Mouse (Mus musculus): ENCODE measurements around the gene Kif13a. TPM values are rescaled to one million over a fixed set of nuclear protein-coding genes. Genes with fewer than 3 reads are reported as not detected.

Gene Kif13a
- total RNA-seq, 2 experiments from 2014 or later, result 20.9 to 21.7 TPM

- no peak for DNase-seq (ENCODE audit: low spot score in 2 of 2)
- Histone ChIP-seq H3K27ac (no peak overlapping the region), H3K4me3 (no peak overlapping the region)
- TF ChIP-seq CTCF (conservative IDR thresholded peaks at IDR 0.05), result no peak
These were observed 66.4 kb downstream of the Kif13a start for GRCm38 (mm10) chr13:46863169-46863748.

- DNase-seq (ENCODE audit: low spot score in 2 of 2), result no peak
- no peak overlapping the region for H3K27ac ChIP-seq
- no peak overlapping the region for H3K4me3 ChIP-seq
- TF ChIP-seq CTCF (conservative IDR thresholded peaks at IDR 0.05), result no peak
These were observed 69.8 kb downstream of the Kif13a start for GRCm38 (mm10) chr13:46859876-46860275.

- no peak for TF ChIP-seq CTCF (conservative IDR thresholded peaks at IDR 0.05)
- no peak for DNase-seq (ENCODE audit: low spot score in 2 of 2)
- no peak overlapping the region for H3K27ac ChIP-seq
- no peak overlapping the region for H3K4me3 ChIP-seq
These were observed 70.5 kb downstream of the Kif13a start for GRCm38 (mm10) chr13:46859173-46859572.

- Histone ChIP-seq H3K4me3 (no peak overlapping the region), H3K27ac (no peak overlapping the region)
- DNase-seq (ENCODE audit: low spot score in 2 of 2), result no peak
- no peak for TF ChIP-seq CTCF (conservative IDR thresholded peaks at IDR 0.05)
These were observed 70.9 kb downstream of the Kif13a start for GRCm38 (mm10) chr13:46858835-46859152.

- no peak for DNase-seq (ENCODE audit: low spot score in 2 of 2)
- no peak for TF ChIP-seq CTCF (conservative IDR thresholded peaks at IDR 0.05)
- no peak overlapping the region for H3K27ac ChIP-seq
- H3K4me3 ChIP-seq, result no peak overlapping the region
These were observed 71.4 kb downstream of the Kif13a start for GRCm38 (mm10) chr13:46858143-46858834.

- H3K4me3 ChIP-seq, result no peak overlapping the region
- no peak for DNase-seq (ENCODE audit: low spot score in 2 of 2)
- no peak overlapping the region for H3K27ac ChIP-seq
- no peak for TF ChIP-seq CTCF (conservative IDR thresholded peaks at IDR 0.05)
These were observed 75.2 kb downstream of the Kif13a start for GRCm38 (mm10) chr13:46854456-46854855.

- no peak overlapping the region for H3K27ac ChIP-seq
- no peak overlapping the region for H3K4me3 ChIP-seq
- peak; percentile 57 for TF ChIP-seq CTCF (conservative IDR thresholded peaks at IDR 0.05)
- no peak for DNase-seq (ENCODE audit: low spot score in 2 of 2)
These were observed 77.2 kb downstream of the Kif13a start for GRCm38 (mm10) chr13:46852470-46852869.

GRCm38 (mm10) chr13:46845456-46845855 lies 84.2 kb downstream of the Kif13a start:
- no peak for DNase-seq (ENCODE audit: low spot score in 2 of 2)
- H3K27ac ChIP-seq, result no peak overlapping the region
- no peak for TF ChIP-seq CTCF (conservative IDR thresholded peaks at IDR 0.05)

GRCm38 (mm10) chr13:46844561-46845235 lies 85.0 kb downstream of the Kif13a start:
- no peak for DNase-seq (ENCODE audit: low spot score in 2 of 2)
- 0 out of 2 replicates have a peak overlapping the region, but pooled peaks have one; percentile 53 for H3K27ac ChIP-seq
- H3K4me3 ChIP-seq, result no peak overlapping the region
- TF ChIP-seq CTCF (conservative IDR thresholded peaks at IDR 0.05), result no peak

More at GRCm38 (mm10) chr13:46845456-46845855, 84.2 kb downstream of the Kif13a start:
- no peak overlapping the region for H3K4me3 ChIP-seq

GRCm38 (mm10) chr13:46843646-46844045 lies 86.0 kb downstream of the Kif13a start:
- no peak for DNase-seq (ENCODE audit: low spot score in 2 of 2)
- TF ChIP-seq CTCF (conservative IDR thresholded peaks at IDR 0.05), result no peak
- H3K27ac ChIP-seq, result no peak overlapping the region
- no peak overlapping the region for H3K4me3 ChIP-seq

- no peak overlapping the region; the same call in 1 of the 2 replicates for H3K27ac ChIP-seq
These were observed 87.5 kb downstream of the Kif13a start for GRCm38 (mm10) chr13:46842185-46842584.

GRCm38 (mm10) chr13:46841668-46842067 lies 88.0 kb downstream of the Kif13a start:
- TF ChIP-seq CTCF (conservative IDR thresholded peaks at IDR 0.05), result no peak
- H3K4me3 ChIP-seq, result no peak overlapping the region
- H3K27ac ChIP-seq, result no peak overlapping the region; the same call in 1 of the 2 replicates
- DNase-seq (ENCODE audit: low spot score in 2 of 2), result no peak

More at GRCm38 (mm10) chr13:46842185-46842584, 87.5 kb downstream of the Kif13a start:
- no peak for TF ChIP-seq CTCF (conservative IDR thresholded peaks at IDR 0.05)
- no peak for DNase-seq (ENCODE audit: low spot score in 2 of 2)
- H3K4me3 ChIP-seq, result no peak overlapping the region

GRCm38 (mm10) chr13:46840676-46841075 lies 89.0 kb downstream of the Kif13a start:
- TF ChIP-seq CTCF (conservative IDR thresholded peaks at IDR 0.05), result no peak
- no peak for DNase-seq (ENCODE audit: low spot score in 2 of 2)
- Histone ChIP-seq H3K27ac (no peak overlapping the region), H3K4me3 (no peak overlapping the region)

All from layer of hippocampus, adult 2 months (tissue).